Mouse (Mus musculus): ENCODE data around the gene Qsox2.

Qsox2 gene

GRCm38 (mm10) chr2:26166890-26167289 is 70.4 kb downstream of the Qsox2 start:
- DNase-seq (ENCODE audit: low spot score in 2 of 2), result no peak

All from natural killer cell, adult 2 months (primary cell).